Mouse (Mus musculus): ENCODE data around the gene 4933415A04Rik.

DNA sequence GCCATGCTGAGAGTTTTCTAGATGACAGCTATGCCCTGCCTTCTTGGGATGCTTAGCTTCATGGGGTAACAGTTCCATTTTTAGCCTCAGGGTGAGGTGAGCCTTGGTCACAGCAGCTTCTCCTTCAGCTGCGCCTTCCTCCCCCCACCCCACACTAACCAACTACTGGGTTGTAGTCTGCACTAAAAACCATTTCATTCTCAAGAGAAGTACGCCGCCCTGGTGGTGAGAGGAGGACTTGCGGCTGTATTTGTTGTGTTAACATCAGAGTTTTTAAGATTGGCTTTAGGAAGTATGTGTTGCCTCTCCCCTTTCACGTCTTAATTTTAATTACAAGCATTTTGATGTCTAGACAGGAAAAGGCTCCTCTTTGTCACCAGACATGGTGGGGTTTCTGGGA is 18.6 kb upstream of the 4933415A04Rik start:
- no peak for TF ChIP-seq CTCF (IDR thresholded peaks at IDR 0.05; ENCODE audit: borderline replicate concordance, insufficient read depth, low read length)
- TF ChIP-seq POLR2A (IDR thresholded peaks at IDR 0.05; ENCODE audit: low read depth, low read length): no peak

Data from embryonic fibroblast, embryonic 13.5 days (primary cell).